Mouse (Mus musculus) intestine, postnatal 0 days (tissue): ENCODE data around the gene Srrm4. TPM values are rescaled to one million over a fixed set of nuclear protein-coding genes. Genes with fewer than 3 reads are reported as not detected.
A peak's percentile ranks its signal among the peaks of the same experiment; 100 is the strongest.

Experiments
- ATAC-seq: fragments of 200-750 bp; cut with Nextera tagmentation; 2 replicates; pipeline ENCODE4 v1.8.0; 2017; ENCODE audit warnings: mild to moderate bottlenecking, moderate TSS enrichment, moderate library complexity
- H3K27ac ChIP-seq: fragments of 300-500 bp; sonication (generic); 2 replicates; pipeline ENCODE4 v1.5.1; 2014; ENCODE audit warnings: mild to moderate bottlenecking, low read depth, low read length, moderate library complexity
- H3K27me3 ChIP-seq: fragments of 300-500 bp; sonication (generic); replicated peaks from 2 replicates; pipeline ENCODE4 v1.6.1; 2014; ENCODE audit warnings: low read length, mixed read lengths; ENCODE audit not compliant: control insufficient read depth, insufficient read depth
- H3K36me3 ChIP-seq: fragments of 300-500 bp; sonication (generic); 2 replicates; pipeline ENCODE4 v1.6.1; 2014; ENCODE audit warnings: mild to moderate bottlenecking, moderate library complexity; ENCODE audit not compliant: control insufficient read depth, insufficient read depth
- H3K4me1 ChIP-seq: fragments of 300-500 bp; sonication (generic); replicated peaks from 2 replicates; pipeline ENCODE4 v1.6.1; 2014; ENCODE audit warnings: antibody characterized with exemption, low read length, mixed read lengths; ENCODE audit not compliant: control insufficient read depth, insufficient read depth
- H3K4me2 ChIP-seq: fragments of 300-500 bp; sonication (generic); replicated peaks from 2 replicates; pipeline ENCODE4 v1.6.1; 2014; ENCODE audit warnings: low read depth, mild to moderate bottlenecking, moderate library complexity
- H3K4me3 ChIP-seq: fragments of 300-500 bp; sonication (generic); 2 replicates; pipeline ENCODE4 v1.5.1; 2014; ENCODE audit warnings: low read depth, low read length
- H3K9ac ChIP-seq: fragments of 300-500 bp; sonication (generic); 2 replicates; pipeline ENCODE4 v1.6.1; 2014; ENCODE audit warnings: mild to moderate bottlenecking, low read depth, low read length
- H3K9me3 ChIP-seq: fragments of 300-500 bp; sonication (generic); 2 replicates; pipeline ENCODE4 v1.6.1; 2016; ENCODE audit warnings: mixed run types; ENCODE audit not compliant: control insufficient read depth
- CTCF ChIP-seq: sonication (generic); IDR thresholded peaks from 2 replicates; pipeline ENCODE4 v1.5.1; 2016; ENCODE audit warnings: low read depth, mild to moderate bottlenecking, control low read depth, antibody characterized with exemption, moderate library complexity
- WGBS: fragments of 180-500 bp; shearing (Covaris S2); extraction: QIAGEN DNeasy Blood & Tissue Kit; methylation state at CpG from one replicate; pipeline ENCODE4 v1.1.7; 2014; 5-methylcytosine and 5-hydroxymethylcytosine counted together
- polyA plus RNA-seq: library from polyadenylated mRNA; unstranded; fragments of >200 nt; fragmentation: Nextera tagmentation; extraction: Ambion mirVana; gene quantifications from 2 replicates; pipeline ENCODE4 v1.2.1, GENCODE M21; 2015

The Srrm4 gene
- polyA plus RNA-seq, 1 experiment from 2014 or later, result 0.52 TPM

- peak; percentile 56; the same call in 1 of the 2 replicates for ATAC-seq
- H3K4me1 ChIP-seq, result peaks cover 4% of the 10 kb centered on the region; the same call in 1 of the 2 replicates
- H3K9me3 ChIP-seq, result no peaks in the 10 kb centered on the region
- H3K36me3 ChIP-seq, result no peaks in the 10 kb centered on the region
- no peak within 1 kb of the TSS; the same call in 1 of the 2 replicates for H3K27ac ChIP-seq
- no peaks in the 10 kb centered on the region for H3K27me3 ChIP-seq
- no peak for TF ChIP-seq CTCF
- 0 out of 2 replicates have a peak within 1 kb of the TSS, but pooled peaks have one; percentile 22 for H3K9ac ChIP-seq
- H3K4me3 ChIP-seq, result peak within 1 kb of the TSS; percentile 32
- peak within 1 kb of the TSS; percentile 64 for H3K4me2 ChIP-seq
- WGBS, result under 1% methylated on average over 20 of the region's 20 CpGs
These were observed 168.9 kb downstream of the Srrm4 start, which contains the start of gene Hspb8 for GRCm38 (mm10) chr5:116422699-116423201. TSS of gene Hspb8 (minus strand) at chr5:116422864.

GRCm38 (mm10) chr5:116421791-116422481, 169.7 kb downstream of the Srrm4 start:
- no peak for TF ChIP-seq CTCF
- H3K9me3 ChIP-seq, result no peaks in the 10 kb centered on the region
- WGBS, result 50% methylated on average over 22 of the region's 22 CpGs
- ATAC-seq, result no peak
- H3K4me1 ChIP-seq, result peaks cover 4% of the 10 kb centered on the region; the same call in 1 of the 2 replicates
- peak overlapping the region; percentile 32 for H3K4me3 ChIP-seq
- H3K9ac ChIP-seq, result 0 out of 2 replicates have a peak overlapping the region, but pooled peaks have one; percentile 22
- H3K36me3 ChIP-seq, result no peaks in the 10 kb centered on the region
- H3K27me3 ChIP-seq, result no peaks in the 10 kb centered on the region
- H3K4me2 ChIP-seq, result peak overlapping the region; percentile 64
- H3K27ac ChIP-seq, result no peak overlapping the region; the same call in 1 of the 2 replicates

GRCm38 (mm10) chr5:116420759-116421225, 170.8 kb downstream of the Srrm4 start:
- no peaks in the 10 kb centered on the region for H3K9me3 ChIP-seq
- TF ChIP-seq CTCF, result no peak
- H3K4me3 ChIP-seq, result peak overlapping the region; percentile 14; the same call in 1 of the 2 replicates
- ATAC-seq, result 0 out of 2 replicates have a peak, but pooled peaks have one; percentile 41
- H3K27me3 ChIP-seq, result no peaks in the 10 kb centered on the region
- WGBS, result 16% methylated on average over 6 of the region's 6 CpGs
- H3K36me3 ChIP-seq, result no peaks in the 10 kb centered on the region
- H3K4me1 ChIP-seq, result peaks cover 4% of the 10 kb centered on the region; the same call in 1 of the 2 replicates
- peak overlapping the region; percentile 46; the same call in 1 of the 2 replicates for H3K27ac ChIP-seq
- peak overlapping the region; percentile 37 for H3K4me2 ChIP-seq
- no peak overlapping the region for H3K9ac ChIP-seq

- WGBS, result 97% methylated on average over 1 of the region's 1 CpGs
These were observed 171.4 kb downstream of the Srrm4 start for GRCm38 (mm10) chr5:116420213-116420612.

GRCm38 (mm10) chr5:116419322-116420045, 172.1 kb downstream of the Srrm4 start:
- 77% methylated on average over 6 of the region's 6 CpGs for WGBS
- TF ChIP-seq CTCF, result no peak
- Histone ChIP-seq H3K9ac (no peak overlapping the region), H3K4me1 (peaks cover 4% of the 10 kb centered on the region; the same call in 1 of the 2 replicates), H3K9me3 (no peaks in the 10 kb centered on the region), H3K27me3 (no peaks in the 10 kb centered on the region), H3K4me3 (no peak overlapping the region), H3K36me3 (no peaks in the 10 kb centered on the region), H3K4me2 (peak overlapping the region; percentile 37), H3K27ac (no peak overlapping the region)
- no peak for ATAC-seq

More at GRCm38 (mm10) chr5:116420213-116420612, 171.4 kb downstream of the Srrm4 start:
- TF ChIP-seq CTCF, result no peak
- Histone ChIP-seq H3K9me3 (no peaks in the 10 kb centered on the region), H3K36me3 (no peaks in the 10 kb centered on the region), H3K4me2 (peak overlapping the region; percentile 37), H3K4me3 (peak overlapping the region; percentile 14; the same call in 1 of the 2 replicates), H3K27ac (no peak overlapping the region), H3K4me1 (peaks cover 4% of the 10 kb centered on the region; the same call in 1 of the 2 replicates), H3K9ac (no peak overlapping the region), H3K27me3 (no peaks in the 10 kb centered on the region)
- ATAC-seq, result no peak
